Mouse (Mus musculus) cerebellum, adult 9-11 months (tissue): ENCODE measurements around the gene Spock3.
"Not testable (repeated sequence)": the region's sequence is repeated elsewhere in the genome, so short reads cannot be mapped to it uniquely, and the experiment has no call there.

Source experiments
- DNase-seq: peaks from one replicate; pipeline ENCODE4 v3.0.0; 2022

Gene Spock3

DNA sequence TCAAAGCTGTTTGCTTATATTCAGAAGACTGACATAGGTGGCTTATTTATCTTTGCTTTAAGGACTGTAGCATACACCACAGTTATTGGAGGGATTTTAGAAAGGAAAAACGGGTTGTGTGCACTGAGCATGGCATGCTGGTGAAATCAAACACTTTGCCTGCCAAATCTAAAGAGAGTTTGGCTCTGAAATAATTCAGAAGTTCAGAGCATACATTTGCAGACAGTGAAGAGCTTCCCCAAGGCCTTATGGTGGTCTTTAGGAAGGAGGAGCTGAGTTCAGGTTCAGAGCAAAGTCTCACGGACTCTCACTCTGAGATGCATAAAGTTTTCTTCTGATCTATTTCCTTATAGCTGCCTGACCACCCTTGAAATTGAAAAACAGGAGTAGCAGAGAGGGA, at the start of gene Spock3:
Spock3 (plus strand) TSS at position 301 of the 400 bp plus-strand sequence.
- DNase-seq: no peak

DNA sequence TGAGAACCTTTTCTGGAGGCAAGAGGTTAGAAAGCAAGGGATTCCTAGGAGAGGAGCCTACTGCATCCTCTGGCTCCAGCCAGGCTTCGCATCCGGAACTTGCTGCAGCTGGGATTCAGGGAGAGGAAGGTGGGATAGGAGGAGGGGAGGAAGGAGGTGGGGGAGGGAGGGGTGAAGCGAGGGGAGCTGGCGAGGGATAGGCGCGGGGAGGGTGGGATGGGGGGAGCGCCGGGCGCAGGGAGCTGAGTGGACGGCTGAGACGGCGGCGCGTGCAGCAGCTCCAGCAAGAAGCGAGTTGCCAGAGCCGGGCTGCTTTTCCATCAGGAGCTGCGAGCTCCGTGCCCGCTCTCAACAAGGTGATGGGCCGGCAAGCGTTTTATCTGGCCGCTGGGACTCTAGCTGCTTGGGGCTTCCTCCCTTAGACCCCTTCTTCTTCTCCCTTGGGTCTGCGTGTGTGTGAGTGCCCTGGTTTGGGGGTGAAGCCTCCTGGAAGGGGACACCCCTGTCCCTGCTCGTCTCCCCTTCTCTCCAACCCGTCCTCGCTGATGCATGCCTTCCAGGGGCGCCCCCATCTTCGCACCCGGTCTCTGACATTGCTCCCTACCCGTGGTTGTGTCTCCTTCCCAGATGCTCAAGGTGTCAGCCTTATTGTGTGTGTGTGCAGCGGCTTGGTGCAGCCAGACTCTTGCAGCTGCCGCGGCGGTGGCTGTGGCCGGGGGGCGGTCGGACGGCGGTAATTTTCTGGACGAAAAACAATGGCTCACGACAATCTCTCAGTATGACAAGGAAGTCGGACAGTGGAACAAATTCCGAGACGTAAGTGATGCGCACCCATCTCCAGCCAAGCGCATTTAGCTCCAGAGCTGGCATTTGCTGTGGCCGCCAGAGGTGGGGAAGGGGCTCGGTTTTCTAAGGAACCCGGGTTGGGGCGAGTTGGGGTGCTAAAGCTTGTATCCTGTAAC, 645 bp downstream of the Spock3 start:
- peak; percentile 10 for DNase-seq

DNA sequence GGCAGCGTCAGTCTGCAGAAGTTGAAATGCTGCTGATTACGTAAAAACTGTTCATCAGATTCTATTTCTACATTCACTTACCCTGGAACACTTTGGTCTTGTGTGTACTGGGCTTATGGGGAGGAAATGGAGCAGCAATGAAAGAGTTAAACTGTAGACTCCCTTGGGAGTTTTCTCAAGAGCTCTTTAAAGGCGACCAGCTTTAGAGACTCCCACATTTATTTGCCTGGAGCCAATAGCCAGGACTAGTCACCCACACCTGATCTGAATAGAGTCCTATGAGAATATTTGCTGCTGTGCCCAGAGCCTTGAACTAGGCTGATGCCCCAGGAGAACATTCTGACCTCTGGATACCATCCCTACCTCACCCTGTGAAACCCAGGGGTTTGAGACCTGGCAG, 1.7 kb downstream of the Spock3 start:
- DNase-seq: no peak

DNA sequence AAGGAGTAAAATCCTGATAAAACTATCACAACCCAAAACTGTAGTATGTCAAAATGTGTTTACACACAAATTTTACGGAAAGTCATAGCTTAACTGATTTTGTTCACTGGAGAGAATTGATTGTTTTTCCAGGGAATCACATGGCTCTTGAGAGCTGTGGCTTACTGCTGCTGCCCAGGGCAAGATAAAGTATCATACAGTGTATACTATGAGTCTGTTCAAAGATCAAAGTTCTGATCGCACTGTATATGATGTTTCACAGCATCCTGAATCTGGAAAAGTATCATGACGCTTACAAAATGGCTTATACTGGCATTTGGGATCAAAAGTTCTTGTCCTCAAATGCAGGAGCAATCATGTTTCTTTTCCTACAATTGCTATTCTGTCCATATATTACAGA, 11.8 kb downstream of the Spock3 start:
- DNase-seq: no peak

DNA sequence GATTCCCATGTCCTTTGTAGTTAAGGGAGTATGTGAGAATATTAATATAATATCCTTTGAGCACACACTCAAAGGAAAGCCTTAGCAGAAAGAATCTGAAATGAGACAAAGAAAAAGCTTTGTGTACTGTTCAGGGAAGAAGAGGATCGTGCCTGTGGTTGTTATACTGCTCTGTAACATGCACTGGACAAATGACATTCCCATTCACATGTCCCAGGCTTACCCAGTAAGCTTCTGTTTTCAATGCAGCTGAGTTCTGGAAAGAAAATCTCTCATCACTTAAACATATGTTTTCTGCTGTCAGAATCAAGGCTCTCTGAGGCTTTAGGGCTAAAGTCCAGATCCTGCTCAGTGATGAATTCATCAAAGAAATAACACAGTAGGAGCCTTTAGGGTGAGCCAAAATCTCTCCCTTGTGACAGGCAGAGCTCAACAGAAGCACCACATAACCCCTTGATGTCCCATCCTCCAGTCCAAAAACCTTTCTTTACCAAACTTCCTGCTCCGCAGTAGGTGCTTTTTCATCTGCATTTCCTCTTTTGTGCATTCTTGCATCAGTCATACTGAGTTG, 19.1 kb downstream of the Spock3 start:
- no peak for DNase-seq

DNA sequence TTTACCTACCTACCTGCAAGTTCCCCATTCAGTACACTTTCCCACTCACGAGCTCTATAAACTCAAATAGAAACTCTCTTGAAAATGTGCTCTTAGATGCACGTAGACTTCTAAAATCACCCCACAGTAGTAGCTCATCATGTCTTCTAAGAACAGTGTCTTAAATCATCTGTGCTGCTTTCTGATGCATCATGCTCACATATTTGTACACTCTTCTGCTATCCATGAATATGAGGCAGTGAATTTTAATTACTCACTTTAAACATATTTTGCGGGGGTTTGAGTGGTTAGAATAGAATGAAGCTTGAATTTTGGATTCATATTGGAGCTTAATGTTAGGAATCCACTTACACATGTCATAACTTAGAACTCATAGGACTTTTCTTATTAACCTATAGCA, 138.2 kb downstream of the Spock3 start:
- no peak for DNase-seq

DNA sequence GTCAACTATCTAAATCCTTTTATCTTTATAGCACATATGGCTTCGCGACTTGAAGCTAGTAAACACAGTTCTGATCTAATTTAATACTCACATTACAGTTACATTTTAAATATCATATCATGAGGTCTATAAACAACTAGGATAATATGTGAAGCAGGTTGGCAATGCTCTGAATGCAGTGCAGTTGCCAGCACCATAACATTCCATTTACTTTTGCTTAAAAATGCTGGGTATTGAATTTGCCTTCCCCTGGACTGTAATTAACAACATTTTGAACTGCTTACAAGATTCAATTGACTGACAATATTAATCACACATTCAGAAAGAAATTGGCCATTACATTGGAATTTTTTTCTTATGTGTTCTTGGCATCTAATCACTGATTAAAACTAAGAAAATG, 147.4 kb downstream of the Spock3 start:
- no peak for DNase-seq

DNA sequence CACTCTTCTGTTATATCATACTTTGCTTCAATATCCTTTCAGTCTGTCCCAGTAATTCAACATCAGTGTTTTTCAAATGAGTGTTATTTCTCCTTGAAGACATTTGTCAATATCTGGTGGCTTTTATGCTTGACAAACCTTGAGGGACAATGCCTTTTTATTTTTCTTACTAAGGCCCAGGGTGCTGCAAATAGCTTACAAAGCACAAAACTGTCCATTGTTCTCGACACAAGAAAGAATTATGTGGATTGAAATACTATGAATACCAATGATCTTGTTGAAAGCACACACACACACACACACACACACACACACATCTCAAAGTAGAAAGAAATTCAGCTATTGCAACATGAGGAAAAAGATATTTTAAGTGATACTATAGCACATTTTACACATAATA, 159.0 kb downstream of the Spock3 start:
- no peak for DNase-seq

DNA sequence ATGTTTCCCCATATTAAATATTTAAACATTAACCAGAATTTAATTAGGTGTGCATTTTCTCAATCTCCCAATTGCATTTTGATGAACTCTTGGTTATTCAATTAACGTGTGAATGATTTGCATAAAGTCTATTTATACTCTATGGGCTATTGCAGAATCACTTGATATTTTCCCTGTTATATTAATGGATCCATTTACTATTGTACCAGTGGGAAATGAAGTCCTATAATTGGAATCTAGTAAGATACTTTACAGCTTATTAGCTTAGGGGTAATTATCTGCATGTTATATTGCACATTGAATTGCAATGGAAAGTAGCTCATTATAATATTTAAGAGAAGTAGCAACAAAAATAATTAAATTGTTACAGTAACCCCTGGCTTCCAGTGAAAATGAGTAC, 162.1 kb downstream of the Spock3 start:
- DNase-seq: no peak

DNA sequence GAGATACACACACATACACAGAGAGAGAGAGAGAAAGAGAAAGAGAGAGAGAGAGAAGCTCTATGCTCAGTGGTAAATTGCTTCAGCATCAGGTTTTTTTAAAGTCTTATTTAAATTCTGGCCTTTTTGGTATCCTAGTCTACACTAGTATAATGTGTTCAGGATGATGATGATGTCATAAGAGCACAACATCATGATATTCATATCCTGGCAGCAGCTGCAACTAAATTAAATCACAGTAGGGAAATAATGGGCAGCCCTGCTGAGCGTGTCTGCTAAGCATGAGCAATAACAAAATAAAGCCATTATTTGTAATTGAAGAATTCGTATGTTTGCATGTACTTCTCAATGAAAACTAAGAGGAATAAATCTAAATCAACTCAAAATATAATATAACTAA, 169.7 kb downstream of the Spock3 start:
- no peak for DNase-seq

DNA sequence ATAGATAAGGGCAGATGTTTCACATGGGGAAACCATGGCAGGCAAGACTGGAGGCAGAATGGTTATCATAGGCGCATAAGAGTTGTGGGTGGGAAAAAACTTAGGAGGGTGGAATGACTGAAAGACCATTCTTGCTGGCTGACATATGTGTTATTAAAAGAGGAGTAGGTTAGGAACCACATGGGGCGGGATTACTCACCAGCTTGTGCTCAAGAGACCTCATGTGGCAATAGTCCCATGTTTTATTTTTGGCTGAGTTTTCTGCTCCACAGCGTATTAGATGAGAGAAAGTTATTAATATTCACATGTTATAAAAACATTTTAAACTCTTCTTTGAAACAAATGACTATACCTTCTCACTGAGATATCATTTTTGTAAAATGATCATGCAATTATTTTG, 184.6 kb downstream of the Spock3 start:
- DNase-seq: no peak

DNA sequence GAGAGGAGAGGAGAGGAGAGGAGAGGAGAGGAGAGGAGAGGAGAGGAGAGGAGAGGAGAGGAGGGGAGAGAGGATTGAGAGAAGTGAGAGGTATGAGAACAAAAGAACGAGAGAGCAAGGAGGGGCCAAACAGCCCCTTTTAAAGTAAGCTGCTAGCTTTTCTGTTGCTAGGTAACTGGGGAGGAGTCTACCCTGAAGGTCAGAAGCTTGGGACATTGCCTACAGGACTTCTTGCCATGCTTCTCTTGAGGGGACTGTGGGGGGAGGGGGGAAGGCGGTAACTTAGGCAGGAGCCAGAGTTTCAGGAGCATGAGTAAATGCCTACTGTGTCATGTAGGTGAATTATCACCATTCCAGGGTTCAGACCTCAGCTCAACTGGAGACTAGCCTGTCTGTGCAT, 213.1 kb downstream of the Spock3 start:
- not testable (repeated sequence) for DNase-seq

DNA sequence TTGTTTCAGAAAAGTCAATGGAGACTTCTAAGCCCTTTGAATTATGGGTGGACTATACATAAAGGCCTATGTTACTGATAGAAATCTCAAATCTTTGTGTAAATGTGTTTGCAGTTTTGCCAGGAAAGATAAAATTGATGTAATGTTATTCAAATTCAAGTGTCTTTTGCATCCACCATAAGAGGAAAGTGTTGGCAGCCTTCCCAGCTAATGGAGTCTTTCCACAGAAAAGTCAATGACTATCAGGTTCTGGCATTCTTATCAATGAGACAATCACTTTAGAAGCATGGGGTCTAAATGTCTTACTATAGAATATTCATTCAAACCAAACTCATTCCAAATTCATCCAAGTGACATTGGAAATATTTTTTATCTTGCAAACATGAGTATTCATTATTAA, 214.5 kb downstream of the Spock3 start:
- DNase-seq: no peak

DNA sequence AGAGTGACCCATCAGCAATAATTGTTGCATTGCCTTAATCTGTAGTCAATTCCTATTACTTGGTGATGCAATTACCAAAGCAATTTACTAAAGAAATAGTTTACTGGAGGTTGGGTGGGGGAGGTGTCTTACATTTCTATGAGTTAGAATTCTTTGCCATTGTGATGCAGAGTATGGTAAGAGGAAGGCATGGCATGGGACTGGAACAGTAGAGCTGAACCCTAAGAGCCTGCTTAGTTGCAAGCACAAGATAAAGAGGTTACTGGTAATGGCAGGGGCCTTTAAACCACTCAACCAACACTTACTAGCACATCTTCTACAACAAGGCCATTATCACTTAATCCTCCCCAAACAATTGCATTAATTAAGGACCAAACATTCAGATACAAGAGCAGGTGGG, 219.1 kb downstream of the Spock3 start:
- DNase-seq: no peak

DNA sequence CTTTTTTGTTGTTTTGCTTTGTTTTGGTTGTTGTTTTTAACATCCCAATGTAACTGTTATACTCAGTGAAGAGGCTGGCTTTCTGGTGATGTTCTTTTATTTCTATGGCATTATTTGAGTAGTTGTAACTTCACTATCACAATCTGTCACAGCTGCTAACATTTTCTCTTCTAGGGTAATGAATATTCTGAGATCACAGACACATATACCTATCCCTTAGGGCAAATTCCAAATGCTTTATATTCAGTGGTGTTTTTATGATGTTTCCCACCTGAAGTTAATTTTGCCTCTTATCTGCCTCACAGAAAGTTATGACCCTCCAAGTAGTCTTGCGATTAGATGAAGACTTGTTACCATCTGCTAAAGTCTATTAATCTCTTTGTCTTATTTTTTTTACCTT, 230.5 kb downstream of the Spock3 start:
- no peak for DNase-seq

DNA sequence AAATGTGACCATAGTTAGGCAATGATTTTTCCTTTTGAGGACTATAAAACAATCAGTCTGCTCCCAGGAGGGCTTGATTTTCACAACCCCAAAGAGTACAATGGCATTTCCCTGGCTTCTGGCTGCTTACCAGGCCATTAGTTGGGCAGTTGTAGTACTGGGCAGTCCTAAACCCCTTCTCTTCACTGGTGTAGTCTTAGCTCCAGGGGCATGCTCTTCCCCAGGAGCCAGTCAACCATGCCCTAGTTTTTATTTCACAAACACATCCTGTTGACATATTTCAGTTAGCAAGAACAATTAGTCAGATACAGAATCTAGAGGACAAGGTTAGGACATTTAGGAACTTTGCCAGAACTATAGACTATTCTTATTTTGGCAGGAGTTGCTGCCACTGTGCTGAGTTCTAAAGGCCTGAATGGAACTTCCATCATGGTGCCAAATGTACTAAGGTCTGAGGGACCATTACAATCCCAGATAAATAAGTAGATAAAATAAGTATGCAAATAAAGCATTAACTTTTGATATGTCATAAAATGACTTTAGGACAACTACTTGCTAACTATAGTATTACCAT, 308.1 kb downstream of the Spock3 start:
- DNase-seq: no peak

DNA sequence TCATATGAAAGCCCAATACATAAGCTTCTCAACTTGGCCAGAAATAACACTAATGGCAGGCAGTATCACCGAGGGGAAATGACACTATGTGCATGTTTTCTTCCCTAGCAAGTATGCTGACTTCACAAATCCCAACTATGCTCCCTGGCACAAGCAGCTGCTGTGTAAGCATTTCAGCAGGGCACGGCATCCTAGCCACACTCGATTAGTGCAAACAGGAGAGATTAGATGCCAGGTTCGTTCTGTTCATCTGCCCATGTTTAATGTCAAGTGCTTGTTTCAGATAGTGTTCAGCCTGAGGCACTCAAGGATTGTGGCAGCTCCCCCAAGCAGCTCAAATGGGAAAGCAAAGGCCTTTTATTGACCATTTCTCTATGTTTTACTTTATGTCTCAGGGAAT, 311.7 kb downstream of the Spock3 start:
- DNase-seq: no peak

DNA sequence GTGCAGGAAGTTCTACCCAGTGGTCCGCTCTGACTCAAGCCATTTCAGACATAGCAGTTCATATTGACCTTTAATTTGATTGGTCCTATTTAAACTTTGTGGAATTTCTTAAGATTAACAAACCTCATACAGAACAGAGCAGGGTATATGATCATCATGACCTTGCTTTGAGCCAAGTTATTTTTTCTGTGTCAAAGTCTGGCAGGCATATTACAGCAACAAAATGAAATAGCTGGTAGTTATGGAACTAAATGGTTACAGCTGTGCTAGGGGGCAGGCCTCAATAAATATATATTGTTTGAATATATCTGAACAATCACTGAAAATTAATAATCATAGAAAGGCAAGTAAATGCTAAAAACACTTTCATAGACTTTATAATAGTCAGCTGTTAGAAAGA, 384.6 kb downstream of the Spock3 start:
- no peak for DNase-seq

DNA sequence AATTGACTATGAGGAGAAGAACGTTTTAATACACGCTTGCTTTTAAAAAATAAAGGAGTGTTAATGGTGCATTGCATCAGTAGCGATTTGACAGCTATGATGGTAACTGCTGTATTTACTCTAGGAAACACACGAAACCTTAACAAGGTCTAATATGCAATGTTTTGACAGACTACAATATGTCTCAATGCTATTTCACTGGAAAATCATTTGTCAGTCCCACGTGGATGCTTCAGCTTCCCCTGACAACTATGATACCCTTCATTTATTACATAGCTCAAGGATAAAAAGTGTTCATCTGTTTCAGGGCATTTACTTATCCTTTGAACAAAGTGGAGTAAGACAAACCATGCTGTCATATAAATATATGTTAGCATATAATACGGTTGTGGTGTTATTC, 417.8 kb downstream of the Spock3 start:
- no peak for DNase-seq

DNA sequence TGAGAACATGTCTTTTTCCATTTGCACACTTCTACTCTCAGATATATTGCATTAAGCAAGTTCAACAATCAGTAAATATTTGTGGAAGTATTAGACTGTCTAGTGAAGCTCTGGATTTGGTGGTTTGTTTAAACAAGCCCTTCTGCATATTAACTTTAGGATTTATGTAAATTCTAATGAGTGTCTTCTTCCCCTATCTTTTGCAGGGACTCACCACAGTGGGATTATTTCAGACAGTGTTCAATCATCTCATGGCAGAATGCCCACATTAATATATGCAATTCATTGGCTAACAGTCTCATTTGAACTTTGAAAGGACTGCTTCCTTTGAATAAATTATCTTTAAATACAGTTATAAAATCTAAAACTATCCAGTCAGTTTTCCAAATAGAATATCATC, 446.9 kb downstream of the Spock3 start:
- no peak for DNase-seq
